Mouse (Mus musculus) megakaryocyte, adult 5-6 weeks (primary cell): Measurements from ENCODE around the gene Smoc1. TPM values are rescaled to one million over a fixed set of nuclear protein-coding genes. Genes with fewer than 3 reads are reported as not detected.

Experiments used
- ATAC-seq: 2 replicates; pipeline ENCODE4 v1.8.0; 2016; ENCODE audit warnings: mild to moderate bottlenecking, inconsistent platforms; ENCODE audit not compliant: poor library complexity, severe bottlenecking
- total RNA-seq, 2 experiments: library from RNA; stranded (forward) in 1 of 2; stranded (reverse) in 1 of 2; fragments of 153-499, 151-499 nt in 1 of 2; fragments of 221-1000, 200-1000 nt in 1 of 2; gene quantifications; 2 replicates each; pipeline versions ENCODE4 v1.2.3 to v1.2.4; 2015 to 2017

Smoc1 gene
- total RNA-seq, 2 experiments from 2014 or later: 0.18 to 0.25 TPM

- ATAC-seq: no peak
These were observed 179.3 kb downstream of the Smoc1 start for GRCm38 (mm10) chr12:81205619-81206560.

- no peak for ATAC-seq
These were observed 182.0 kb downstream of the Smoc1 start for GRCm38 (mm10) chr12:81208559-81208958.

GRCm38 (mm10) chr12:81219339-81219738 is 192.7 kb downstream of the Smoc1 start:
- ATAC-seq: no peak

- ATAC-seq: no peak
These were observed 196.7 kb downstream of the Smoc1 start for GRCm38 (mm10) chr12:81223276-81223675.

GRCm38 (mm10) chr12:81224843-81225242 is 198.2 kb downstream of the Smoc1 start:
- ATAC-seq: no peak

GRCm38 (mm10) chr12:81225966-81226577 is 199.5 kb downstream of the Smoc1 start:
- no peak for ATAC-seq

GRCm38 (mm10) chr12:81226590-81226989 is 200.0 kb downstream of the Smoc1 start:
- ATAC-seq: no peak

- no peak for ATAC-seq
These were observed 201.3 kb downstream of the Smoc1 start for GRCm38 (mm10) chr12:81227767-81228460.

- no peak for ATAC-seq
These were observed 207.3 kb downstream of the Smoc1 start for GRCm38 (mm10) chr12:81233746-81234380.

- no peak for ATAC-seq
These were observed 209.1 kb downstream of the Smoc1 start for GRCm38 (mm10) chr12:81235456-81236330.

Other genes starting within 250 kb of the Smoc1 start
- gene Susd6, start 236.3 kb upstream of the Smoc1 start, total RNA-seq (2015): 26.8 and 26.9 TPM in 2 replicates
- 37.1 and 38.3 TPM in 2 replicates for gene Susd6, start 236.3 kb upstream of the Smoc1 start, total RNA-seq (2017)
- 248 and 262 TPM in 2 replicates for gene Srsf5, start 81.3 kb upstream of the Smoc1 start, total RNA-seq (2015)
- gene Srsf5, start 81.3 kb upstream of the Smoc1 start, total RNA-seq (2017): 673 and 674 TPM in 2 replicates
- not detected in 2 replicates for gene Slc10a1, start 58.1 kb upstream of the Smoc1 start, total RNA-seq (2015)
- not detected in 2 replicates for gene Slc10a1, start 58.1 kb upstream of the Smoc1 start, total RNA-seq (2017)